Mouse (Mus musculus) right cerebral cortex, adult 18-20 months (tissue): ENCODE results near the gene Cntn3.
"Not testable (repeated sequence)": the region's sequence is repeated elsewhere in the genome, so short reads cannot be mapped to it uniquely, and the experiment has no call there.

ENCODE experiments used
- DNase-seq: peaks from one replicate; pipeline ENCODE4 v3.0.0; 2022; ENCODE audit warnings: mixed read lengths

The Cntn3 gene

DNA sequence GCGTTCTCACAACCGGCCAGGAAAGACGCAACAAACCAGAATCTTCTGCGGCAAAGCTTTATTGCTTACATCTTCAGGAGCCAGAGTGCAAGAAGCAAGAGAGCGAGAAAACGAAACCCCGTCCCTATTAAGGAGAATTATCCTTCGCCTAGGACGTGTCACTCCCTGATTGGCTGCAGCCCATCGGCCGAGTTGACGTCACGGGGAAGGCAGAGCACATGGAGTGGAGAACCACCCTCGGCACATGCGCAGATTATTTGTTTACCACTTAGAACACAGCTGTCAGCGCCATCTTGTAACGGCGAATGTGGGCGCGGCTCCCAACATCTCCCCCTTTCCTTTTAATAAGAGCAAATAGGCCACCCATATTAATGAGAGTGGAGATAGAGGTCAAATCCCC, at the start of gene Cntn3:
Gene Cntn3, minus strand, starts transcription at position 101 of the 400 bp plus-strand sequence.
- DNase-seq: not testable (repeated sequence)

DNA sequence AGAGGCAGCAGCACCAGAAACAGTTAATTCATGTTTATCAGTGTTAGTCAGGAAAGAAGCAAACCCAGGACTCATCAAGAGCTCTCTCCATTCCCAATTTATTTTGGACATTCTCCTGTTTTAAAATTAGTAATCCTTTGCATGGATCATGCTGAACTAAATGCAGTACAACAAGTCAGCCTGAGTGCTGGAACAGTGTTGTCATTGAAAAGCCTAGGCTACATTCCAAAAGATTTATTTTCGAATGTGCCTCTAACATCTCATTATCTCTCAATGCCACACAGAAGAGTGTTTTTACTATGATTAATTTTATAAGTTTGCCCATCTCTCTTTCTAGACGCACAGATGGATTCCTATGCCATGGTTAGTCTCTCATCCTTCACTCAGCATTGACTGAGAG, 27.9 kb upstream of the Cntn3 start:
- DNase-seq: peak; percentile 9

DNA sequence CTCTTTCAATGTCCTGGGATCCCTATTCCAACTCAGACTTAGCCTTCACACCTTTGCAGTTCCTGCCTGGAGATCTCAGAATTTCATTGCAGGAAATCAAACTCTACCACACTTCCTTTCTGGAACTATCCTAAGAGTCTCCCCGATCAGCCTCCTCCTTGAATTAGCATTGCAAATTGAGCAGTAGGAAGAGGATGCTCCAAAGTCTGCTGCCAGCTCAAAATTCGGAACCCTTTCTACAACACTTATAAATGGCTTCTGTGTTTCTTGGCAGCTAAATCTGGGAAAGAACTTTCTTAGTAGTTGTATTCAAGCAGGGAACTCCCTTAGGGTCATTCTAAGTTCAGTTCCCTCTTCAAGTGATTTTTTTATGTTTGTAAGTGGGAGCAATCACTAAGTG, 24.9 kb upstream of the Cntn3 start:
- DNase-seq: peak; percentile 51

DNA sequence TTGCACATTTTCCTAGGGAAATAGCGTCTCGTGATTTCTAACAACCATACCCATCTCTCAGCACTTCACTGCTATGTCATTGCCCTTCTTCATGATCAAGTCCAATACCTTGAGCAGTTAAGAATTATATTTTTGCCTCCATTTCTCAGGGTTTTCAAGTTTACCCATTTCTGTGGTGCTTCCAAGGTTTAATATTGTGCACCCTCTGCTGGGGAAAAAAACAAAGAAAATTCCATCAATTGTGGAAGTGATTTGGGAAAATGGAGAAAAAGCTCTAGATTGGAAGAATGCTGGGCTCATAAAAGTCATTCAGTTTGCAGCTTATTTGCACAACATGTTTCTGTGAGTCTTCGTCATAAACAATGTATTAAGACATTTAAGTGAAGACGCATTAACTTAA, 17.2 kb upstream of the Cntn3 start:
- DNase-seq: no peak

DNA sequence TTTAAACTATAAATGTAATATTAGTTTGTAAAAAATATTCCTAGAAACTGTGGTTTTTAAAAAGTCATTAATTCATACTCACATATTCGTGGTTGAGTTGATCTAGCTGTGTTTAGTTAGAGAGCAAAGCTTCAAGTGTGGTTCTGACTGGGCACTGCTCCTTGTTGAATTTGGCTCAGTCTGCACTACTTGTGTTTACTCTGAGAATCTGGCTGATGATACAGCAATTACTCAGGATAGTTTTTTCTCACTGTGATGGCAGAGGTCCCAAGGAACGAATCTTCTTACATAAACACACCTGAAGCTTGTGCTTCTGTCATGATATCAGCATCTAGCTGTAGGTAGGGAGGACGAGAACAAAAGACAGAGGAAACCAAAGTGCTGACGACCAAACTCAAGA, 16.4 kb upstream of the Cntn3 start:
- DNase-seq: no peak

DNA sequence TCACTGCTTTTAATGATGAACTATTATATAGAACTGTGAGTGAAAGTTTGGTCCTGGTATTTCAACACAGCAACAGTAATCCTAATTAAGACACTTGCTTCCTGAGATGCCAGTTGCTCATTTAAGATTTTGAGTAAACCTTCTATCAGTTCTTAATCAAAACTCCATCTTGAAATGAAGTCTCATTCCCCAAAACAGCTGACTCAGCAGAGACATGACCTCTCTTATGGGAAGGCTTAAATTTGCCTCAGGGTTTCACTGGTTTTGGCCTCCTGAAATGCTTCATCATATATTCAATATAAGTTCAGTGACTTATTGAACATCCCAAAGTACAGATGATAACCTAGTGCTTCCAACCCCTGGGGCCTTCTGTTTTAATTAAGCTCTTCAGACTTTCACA, 13.2 kb upstream of the Cntn3 start:
- DNase-seq: no peak

- no peak for DNase-seq
Measured at GRCm38 (mm10) chr6:102583578-102583977, 10.7 kb upstream of the Cntn3 start.

DNA sequence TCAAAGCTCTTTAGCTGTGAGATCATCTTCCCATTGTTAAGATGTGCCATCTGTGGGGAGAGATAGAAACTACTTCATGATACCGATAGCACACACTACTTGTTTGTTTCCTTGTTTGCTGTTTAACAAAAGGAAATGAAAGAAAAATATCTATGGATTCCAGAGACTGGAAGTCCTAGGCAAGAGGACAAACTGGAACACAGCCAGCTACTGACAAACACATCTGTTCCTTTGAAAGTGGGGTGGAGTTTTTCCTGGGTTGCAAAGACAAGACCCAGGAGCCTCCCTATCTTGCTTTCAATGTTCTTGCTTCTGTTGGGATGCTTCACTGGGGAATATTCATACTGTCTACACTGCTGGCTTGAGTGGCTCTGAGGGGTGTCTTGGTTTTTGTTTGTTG, 5.4 kb downstream of the Cntn3 start:
- DNase-seq: no peak

DNA sequence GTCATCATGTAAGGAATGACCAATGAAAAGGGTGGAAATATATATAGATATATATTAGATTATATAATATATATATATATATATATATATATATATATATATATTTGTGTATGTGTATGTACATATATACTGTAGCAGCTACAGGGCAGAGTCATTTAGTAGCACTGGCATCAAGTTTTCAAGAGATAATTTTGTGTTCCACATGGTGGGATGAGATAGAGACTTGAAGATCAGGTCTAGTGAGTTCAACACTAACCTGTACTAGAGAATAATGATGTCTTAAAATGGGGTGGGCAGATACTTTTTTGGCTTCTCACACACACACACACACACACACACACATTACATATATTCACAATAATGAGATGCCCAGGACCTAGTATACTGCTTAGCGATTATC, 7.7 kb downstream of the Cntn3 start:
- DNase-seq: no peak

- peak; percentile 88 for DNase-seq
Measured at GRCm38 (mm10) chr6:102564011-102564731, 8.7 kb downstream of the Cntn3 start.

DNA sequence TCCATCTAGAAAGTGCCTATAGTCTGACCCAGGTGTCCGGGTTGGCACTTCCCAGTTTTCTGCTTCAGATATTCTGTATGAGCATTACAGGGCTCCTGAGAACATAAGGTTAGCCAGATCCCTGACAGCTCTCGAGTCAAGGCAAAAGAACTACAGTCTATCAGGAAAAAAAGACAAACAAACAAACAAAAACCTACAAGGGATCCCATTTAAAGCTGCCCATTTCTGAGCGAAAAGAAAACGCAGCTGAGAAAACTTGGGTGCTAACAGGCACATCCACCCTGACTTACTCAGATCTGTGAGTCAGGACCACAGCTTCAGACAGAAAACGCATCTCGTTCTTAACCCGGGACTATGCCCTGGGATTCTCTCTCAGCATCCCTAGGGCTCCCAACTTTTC, 9.5 kb downstream of the Cntn3 start:
- no peak for DNase-seq

- DNase-seq: peak; percentile 43
Measured at GRCm38 (mm10) chr6:102557521-102557920, 15.4 kb downstream of the Cntn3 start.

DNA sequence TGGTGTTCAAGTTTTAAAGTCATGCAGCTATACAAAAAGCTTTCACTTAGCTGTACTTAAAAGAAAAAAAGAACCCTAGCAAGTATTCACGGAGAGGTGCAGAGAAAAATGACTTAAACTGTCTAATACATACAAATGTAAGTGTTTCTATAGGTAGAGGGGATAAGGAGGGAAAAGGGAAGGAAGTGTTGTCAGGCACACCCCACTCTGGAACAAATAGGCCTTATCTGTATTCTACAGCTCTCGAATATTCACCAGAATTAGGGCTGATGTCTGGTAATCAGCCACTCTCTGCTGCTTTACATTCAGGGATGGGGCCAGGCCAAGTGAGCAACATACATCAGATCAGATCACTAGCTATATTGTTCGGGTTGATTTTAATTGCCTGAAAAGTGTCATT, 16.4 kb downstream of the Cntn3 start:
- no peak for DNase-seq

DNA sequence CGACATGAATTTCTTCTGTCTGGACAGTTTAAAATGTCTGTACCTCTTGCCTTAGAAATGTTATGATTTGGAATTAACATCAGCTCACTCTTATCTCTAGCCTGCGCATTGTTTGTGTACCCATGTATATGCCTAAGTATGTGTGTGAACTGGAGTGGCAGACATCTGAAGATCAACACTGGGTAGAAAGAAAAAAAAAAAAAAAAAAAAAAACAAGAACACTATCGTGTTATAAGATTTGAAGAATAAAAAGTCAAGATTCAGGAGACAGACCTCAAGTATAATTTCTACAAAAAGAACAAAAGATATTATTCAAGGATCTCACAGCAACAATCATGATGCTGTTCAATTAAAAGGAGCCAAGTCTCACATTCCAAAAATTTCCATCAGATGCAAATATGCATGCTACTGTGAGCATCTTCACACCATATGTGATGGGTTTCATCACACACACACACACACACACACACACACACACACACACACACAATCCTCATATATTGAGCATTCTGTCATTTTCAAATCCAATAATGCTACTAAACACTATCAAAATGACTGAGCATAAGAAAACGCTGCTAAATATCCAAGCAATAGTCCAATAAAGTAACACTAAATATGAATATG, 17.0 kb downstream of the Cntn3 start:
- no peak for DNase-seq

GRCm38 (mm10) chr6:102555067-102555657, 17.7 kb downstream of the Cntn3 start:
- DNase-seq: no peak

DNA sequence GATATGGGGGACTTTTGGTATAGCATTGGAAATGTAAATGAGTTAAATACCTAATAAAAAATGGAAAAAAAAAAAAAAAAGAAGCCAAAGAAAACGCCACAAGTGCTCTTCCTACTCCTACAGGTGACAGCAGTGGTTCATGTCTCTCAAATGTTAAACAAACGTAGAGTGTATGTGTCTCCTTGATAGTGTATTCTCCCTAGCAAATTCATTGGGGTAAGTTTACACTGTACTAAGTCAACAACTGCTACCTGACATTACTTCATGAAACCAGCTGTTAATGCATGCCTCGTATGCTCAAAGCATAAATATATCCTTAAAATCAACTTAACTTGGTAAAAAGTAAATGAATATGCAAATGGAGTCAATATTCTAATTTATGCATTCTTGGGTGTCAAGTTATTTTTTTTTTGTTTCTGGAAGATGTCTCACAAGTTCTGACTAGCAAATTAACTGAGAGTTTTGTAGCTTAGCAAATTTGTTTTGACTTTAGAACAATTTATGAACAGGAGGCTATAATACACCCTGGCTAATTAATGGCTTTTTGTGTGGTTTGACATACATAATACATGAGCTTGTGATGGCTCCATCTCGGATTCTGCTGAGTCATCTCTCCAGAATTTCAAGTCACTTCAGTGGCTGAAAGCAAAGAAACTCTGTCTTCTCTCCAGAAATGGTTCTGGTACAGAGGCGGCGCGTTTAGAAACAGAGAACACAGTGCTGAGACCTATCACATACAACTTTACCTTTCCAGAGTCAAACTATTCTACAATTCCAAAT, 31.1 kb downstream of the Cntn3 start:
- no peak for DNase-seq

GRCm38 (mm10) chr6:102535599-102535998, 37.3 kb downstream of the Cntn3 start:
- no peak for DNase-seq

- peak; percentile 13 for DNase-seq
Measured at GRCm38 (mm10) chr6:102523037-102523436, 49.9 kb downstream of the Cntn3 start.

DNA sequence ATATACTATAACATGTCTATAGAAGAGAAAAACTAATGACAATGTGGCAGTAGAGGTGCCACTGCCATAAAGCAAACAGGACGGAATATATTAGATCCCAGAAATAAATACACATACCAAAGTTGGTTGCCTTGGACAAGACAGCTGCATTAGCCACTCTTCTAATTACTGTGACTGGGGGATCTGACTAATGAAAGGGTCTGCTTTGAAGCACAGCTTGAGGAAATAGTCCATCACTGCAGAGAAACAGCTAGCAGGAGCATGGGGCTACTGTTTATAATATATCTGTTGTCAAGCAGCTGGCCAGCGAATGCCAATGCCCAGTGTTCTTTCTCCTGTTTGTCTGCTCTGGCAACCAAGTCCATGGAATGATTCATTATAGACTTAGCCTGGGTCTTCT, 51.9 kb downstream of the Cntn3 start:
- DNase-seq: no peak

DNA sequence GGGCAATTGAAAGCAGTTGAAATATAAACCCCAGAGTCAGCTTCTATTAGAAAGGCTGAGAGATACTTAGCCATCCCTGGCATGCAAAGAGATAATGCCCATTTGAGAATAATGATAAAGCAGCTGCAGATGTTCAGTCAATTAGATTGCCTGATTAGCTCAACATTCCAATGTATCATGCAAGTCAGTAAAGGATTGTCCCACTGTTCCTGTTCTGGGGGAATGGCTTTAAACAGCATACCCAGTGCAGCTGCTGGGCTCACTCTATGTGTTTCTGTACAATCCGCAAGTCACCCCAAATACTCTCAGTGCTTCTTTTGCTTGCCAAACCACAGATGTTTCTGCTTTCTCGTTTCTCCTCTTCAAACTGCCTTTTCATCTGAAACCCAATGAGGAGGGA, 57.7 kb downstream of the Cntn3 start:
- peak; percentile 4 for DNase-seq

GRCm38 (mm10) chr6:102512085-102512484, 60.8 kb downstream of the Cntn3 start:
- no peak for DNase-seq

- no peak for DNase-seq
Measured at GRCm38 (mm10) chr6:102485509-102485908, 87.4 kb downstream of the Cntn3 start.

DNA sequence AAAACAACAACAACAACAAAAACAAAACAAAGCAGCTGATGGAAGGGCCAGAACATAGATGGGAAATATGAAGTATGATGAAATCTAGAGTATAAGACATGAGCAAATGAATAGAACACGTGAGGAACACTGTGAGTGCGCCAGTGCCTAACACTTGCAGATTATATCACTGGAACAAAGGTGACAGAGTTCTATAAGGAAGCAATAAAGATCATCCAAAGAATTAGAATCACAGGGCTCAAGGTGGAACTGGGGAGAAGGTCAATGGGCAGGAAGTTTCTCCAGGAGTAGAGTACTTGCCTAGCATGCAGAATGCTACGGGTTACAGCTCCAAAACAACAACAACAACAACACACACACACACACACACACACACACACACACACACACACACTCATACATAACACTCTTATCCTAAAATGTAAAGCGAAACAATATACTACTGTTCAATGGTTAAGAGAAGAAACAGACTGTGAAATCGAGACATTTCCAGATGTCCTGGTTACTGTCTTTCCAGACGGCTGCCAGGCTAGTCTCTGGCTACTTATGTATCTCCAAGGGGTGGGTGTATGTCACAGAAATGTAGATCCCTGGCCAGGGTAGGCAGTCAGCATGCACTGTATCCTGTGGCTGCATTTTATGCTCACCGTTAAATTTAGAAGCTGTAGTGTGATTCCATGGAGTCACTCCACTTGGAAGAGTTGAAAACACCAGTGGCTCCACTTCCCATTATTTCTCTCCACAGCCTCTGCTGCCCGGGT, 94.4 kb downstream of the Cntn3 start:
- DNase-seq: no peak
